14 mouse cellular contexts compared by ENCODE assay signal in genomic region chr9:110649775-110650174, GRCm38 (mm10). TPM values are rescaled to one million over a fixed set of nuclear protein-coding genes. Genes with fewer than 3 reads are reported as not detected.
DNase-seq lines count a peak whose midpoint lies in the region; ATAC-seq and TF ChIP-seq lines count a peak whose summit lies in the region.
"Had no signal": no experiment of that assay in that cellular context is flagged by ENCODE, and none has a peak within 500 bp of the region (broad histone marks: within the 10 kb centered on the region; RNA-seq: fewer than 3 reads in every experiment).

No protein-coding gene starts in this region.

- ATAC-seq in forebrain, embryonic 13.5 days: peak; percentile 50; the same call in 1 of the 2 replicates
- peak; percentile 31; the same call in 1 of the 2 replicates for ATAC-seq in hindbrain, embryonic 15.5 days (ENCODE audit: low FRiP score, low read depth)
- no peak for ATAC-seq in neural tube, embryonic 13.5 days (ENCODE audit: low read depth)

- H3K9me3 ChIP-seq in forebrain, embryonic 13.5 days (replicated peaks): no peaks in the 10 kb centered on the region
- H3K9me3 ChIP-seq in hindbrain, embryonic 15.5 days: no peaks in the 10 kb centered on the region
- no peaks in the 10 kb centered on the region for H3K9me3 ChIP-seq in neural tube, embryonic 13.5 days
- no peaks in the 10 kb centered on the region for H3K9me3 ChIP-seq in embryonic facial prominence, embryonic 10.5 days
- H3K9me3 ChIP-seq: heart, embryonic 15.5 days; limb, embryonic 12.5 days; liver, embryonic 15.5 days had no signal

- intact Hi-C loops in left cerebral cortex, adult 2 months (cut with DNase I): loop anchor here (5.0 kb wide), 2 partner anchors 58 to 228 kb away; partner anchors contain the start of gene Als2cl

- H3K4me1 ChIP-seq in forebrain, embryonic 13.5 days: peaks cover 51% of the 10 kb centered on the region
- H3K4me1 ChIP-seq in hindbrain, embryonic 15.5 days (replicated peaks): peaks cover 42% of the 10 kb centered on the region
- H3K4me1 ChIP-seq in neural tube, embryonic 13.5 days (replicated peaks): peaks cover 48% of the 10 kb centered on the region
- peaks cover 35% of the 10 kb centered on the region for H3K4me1 ChIP-seq in embryonic facial prominence, embryonic 10.5 days

- H3K27me3 ChIP-seq in forebrain, embryonic 13.5 days: peaks cover 30% of the 10 kb centered on the region
- peaks cover 8% of the 10 kb centered on the region; the same call in 1 of the 2 replicates for H3K27me3 ChIP-seq in hindbrain, embryonic 15.5 days
- peaks cover 34% of the 10 kb centered on the region for H3K27me3 ChIP-seq in neural tube, embryonic 13.5 days
- peaks cover 37% of the 10 kb centered on the region for H3K27me3 ChIP-seq in embryonic facial prominence, embryonic 10.5 days (replicated peaks; ENCODE audit: low read depth, poor library complexity, severe bottlenecking)

- H3K4me3 ChIP-seq in left cerebral cortex, adult 2 months: no peak overlapping the region
- no peak overlapping the region for H3K4me3 ChIP-seq in forebrain, embryonic 13.5 days
- H3K4me3 ChIP-seq in hindbrain, embryonic 15.5 days: no peak overlapping the region
- H3K4me3 ChIP-seq in neural tube, embryonic 13.5 days: no peak overlapping the region
- no peak overlapping the region for H3K4me3 ChIP-seq in embryonic facial prominence, embryonic 10.5 days
- H3K4me3 ChIP-seq: heart, embryonic 15.5 days; limb, embryonic 12.5 days; liver, embryonic 15.5 days had no signal

- no peak for DNase-seq in left cerebral cortex, adult 2 months (ENCODE audit: extremely low spot score in 1 of 2, low spot score in 2 of 2)
- no peak for DNase-seq in left cerebral cortex, adult 8-10 months (ENCODE audit: low spot score in 2 of 2)
- DNase-seq in urinary bladder, postnatal 10 days (ENCODE audit: low spot score): no peak
- DNase-seq in embryonic facial prominence, embryonic 10.5 days (ENCODE audit: low spot score): no peak
- DNase-seq in frontal cortex, postnatal 14 days (ENCODE audit: low spot score in 2 of 2): no peak
- DNase-seq: adrenal gland, postnatal 25 days; cerebellum, adult 11-12 months; heart, adult 11 months had no signal

- H3K36me3 ChIP-seq in forebrain, embryonic 13.5 days (ENCODE audit: poor library complexity, severe bottlenecking): no peaks in the 10 kb centered on the region
- H3K36me3 ChIP-seq in hindbrain, embryonic 15.5 days: no peaks in the 10 kb centered on the region
- no peaks in the 10 kb centered on the region for H3K36me3 ChIP-seq in neural tube, embryonic 13.5 days
- no peaks in the 10 kb centered on the region for H3K36me3 ChIP-seq in embryonic facial prominence, embryonic 10.5 days (replicated peaks)
- H3K36me3 ChIP-seq: heart, embryonic 15.5 days; limb, embryonic 12.5 days; liver, embryonic 15.5 days had no signal

- H3K27ac ChIP-seq in left cerebral cortex, adult 2 months: peak overlapping the region; percentile 42; the same call in 1 of the 2 replicates
- peak overlapping the region; percentile 71 for H3K27ac ChIP-seq in forebrain, embryonic 13.5 days
- peak overlapping the region; percentile 62 for H3K27ac ChIP-seq in hindbrain, embryonic 15.5 days (replicated peaks)
- H3K27ac ChIP-seq in neural tube, embryonic 13.5 days (replicated peaks): peak overlapping the region; percentile 52; the same call in 1 of the 2 replicates
- H3K27ac ChIP-seq in embryonic facial prominence, embryonic 10.5 days (replicated peaks): no peak overlapping the region
- H3K27ac ChIP-seq: heart, embryonic 15.5 days; limb, embryonic 12.5 days; liver, embryonic 15.5 days had no signal

- H3K4me2 ChIP-seq in forebrain, embryonic 13.5 days: peak overlapping the region; percentile 24; the same call in 1 of the 2 replicates
- 0 out of 2 replicates have a peak overlapping the region, but pooled peaks have one; percentile 10 for H3K4me2 ChIP-seq in hindbrain, embryonic 15.5 days
- no peak overlapping the region for H3K4me2 ChIP-seq in neural tube, embryonic 13.5 days
- H3K4me2 ChIP-seq: heart, embryonic 15.5 days; limb, embryonic 12.5 days; liver, embryonic 15.5 days had no signal

- TF ChIP-seq CTCF in left cerebral cortex, adult 2 months (IDR thresholded peaks at IDR 0.05): no peak

- no peak overlapping the region for H3K9ac ChIP-seq in forebrain, embryonic 13.5 days
- H3K9ac ChIP-seq in hindbrain, embryonic 15.5 days: no peak overlapping the region
- no peak overlapping the region for H3K9ac ChIP-seq in neural tube, embryonic 13.5 days
- H3K9ac ChIP-seq: heart, embryonic 15.5 days; limb, embryonic 12.5 days; liver, embryonic 15.5 days had no signal

RNA-seq across cellular contexts. Expression of gene Nbeal2, which starts 4.2 kb away (rescaled TPM):
- 10 to 100 TPM; 12.6 to 14.4 TPM for total RNA-seq in left cerebral cortex, adult 2 months (2021)
- total RNA-seq in left cerebral cortex, adult 8-10 months (2022): 10 to 100 TPM; 11.9 to 14.6 (median 12.6) TPM
- polyA plus RNA-seq in forebrain, embryonic 13.5 days (2015; fragmentation: Nextera tagmentation; extraction: Ambion mirVana): 2.1 and 2.2 TPM in 2 replicates
- polyA plus RNA-seq in hindbrain, embryonic 15.5 days (2015; fragmentation: Nextera tagmentation; extraction: Ambion mirVana): 3.5 and 4.3 TPM in 2 replicates
- 1.8 and 2.2 TPM in 2 replicates for polyA plus RNA-seq in neural tube, embryonic 13.5 days (2015; fragmentation: Nextera tagmentation; extraction: Ambion mirVana)
- 1.9 and 2.0 TPM in 2 replicates for polyA plus RNA-seq in embryonic facial prominence, embryonic 10.5 days (2016; fragmentation: Nextera tagmentation; extraction: Ambion mirVana)

RNA-seq across cellular contexts. Expression of gene Ccdc12, which starts 6.5 kb away (rescaled TPM):
- total RNA-seq in left cerebral cortex, adult 2 months (2021): 10 to 100 TPM; 56.2 to 56.9 TPM
- 10 to 100 TPM; 69.7 to 73.5 (median 72.6) TPM for total RNA-seq in left cerebral cortex, adult 8-10 months (2022)
- 146 and 152 TPM in 2 replicates for polyA plus RNA-seq in forebrain, embryonic 13.5 days (2015; fragmentation: Nextera tagmentation; extraction: Ambion mirVana)
- 103 and 107 TPM in 2 replicates for polyA plus RNA-seq in hindbrain, embryonic 15.5 days (2015; fragmentation: Nextera tagmentation; extraction: Ambion mirVana)
- 105 and 118 TPM in 2 replicates for polyA plus RNA-seq in neural tube, embryonic 13.5 days (2015; fragmentation: Nextera tagmentation; extraction: Ambion mirVana)
- 174 and 177 TPM in 2 replicates for polyA plus RNA-seq in embryonic facial prominence, embryonic 10.5 days (2016; fragmentation: Nextera tagmentation; extraction: Ambion mirVana)

RNA-seq across cellular contexts. Expression of gene Nradd, which starts 25.5 kb away (rescaled TPM):
- total RNA-seq in left cerebral cortex, adult 2 months (2021): 1 to 10 TPM; 2.7 to 3.6 TPM
- 1 to 10 TPM; 1.4 to 2.9 (median 2.6) TPM for total RNA-seq in left cerebral cortex, adult 8-10 months (2022)
- 30.0 and 31.5 TPM in 2 replicates for polyA plus RNA-seq in forebrain, embryonic 13.5 days (2015; fragmentation: Nextera tagmentation; extraction: Ambion mirVana)
- 31.1 and 31.7 TPM in 2 replicates for polyA plus RNA-seq in hindbrain, embryonic 15.5 days (2015; fragmentation: Nextera tagmentation; extraction: Ambion mirVana)
- polyA plus RNA-seq in neural tube, embryonic 13.5 days (2015; fragmentation: Nextera tagmentation; extraction: Ambion mirVana): 38.0 and 39.3 TPM in 2 replicates
- 37.8 and 39.3 TPM in 2 replicates for polyA plus RNA-seq in embryonic facial prominence, embryonic 10.5 days (2016; fragmentation: Nextera tagmentation; extraction: Ambion mirVana)
